In the genomic region with DNA sequence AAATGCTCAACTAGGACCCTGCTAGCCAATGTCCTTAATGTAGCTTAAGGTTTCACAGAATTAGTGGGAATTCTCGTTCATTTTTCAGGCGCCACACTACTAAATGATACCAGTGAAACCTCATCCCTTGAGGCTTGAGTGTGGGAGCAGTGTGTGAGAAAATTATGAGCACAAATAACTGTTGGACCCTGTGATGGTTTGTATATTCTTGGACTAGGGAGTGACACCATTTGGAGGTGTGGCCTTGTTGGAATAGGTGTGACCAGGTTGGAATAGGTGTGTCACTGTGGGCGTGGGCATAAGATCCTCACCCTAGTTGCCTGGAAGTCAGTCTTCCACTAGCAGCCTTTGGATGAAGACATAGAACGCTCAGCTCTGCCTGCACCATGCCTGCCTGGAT, we compare ENCODE assay signal across 8 mouse cellular contexts. TPM values are rescaled to one million over a fixed set of nuclear protein-coding genes. Genes with fewer than 3 reads are reported as not detected.
DNase-seq lines count a peak whose midpoint lies in the region; ATAC-seq and TF ChIP-seq lines count a peak whose summit lies in the region.
"Not testable (repeated sequence)": the region's sequence is repeated elsewhere in the genome, so short reads cannot be mapped to it uniquely, and the experiment has no call there.

No protein-coding gene starts in this region.

- TF ChIP-seq EP300 in liver, embryonic 14.5 days (IDR thresholded peaks at IDR 0.05; ENCODE audit: low read depth): not testable (repeated sequence)

- not testable (repeated sequence) for TF ChIP-seq CTCF in E14TG2a.4 (conservative IDR thresholded peaks at IDR 0.05; ENCODE audit: low read length); liver, embryonic 14.5 days (IDR thresholded peaks at IDR 0.05; ENCODE audit: low read depth); spleen, adult 2 months (IDR thresholded peaks at IDR 0.05; ENCODE audit: extremely low read depth, insufficient read depth, insufficient read length, insufficient replicate concordance)

- 83% methylated on average over 4 of the region's 4 CpGs for WGBS in embryonic facial prominence, embryonic 11.5 days
- WGBS in forebrain, embryonic 16.5 days: 84% methylated on average over 4 of the region's 4 CpGs
- 87% methylated on average over 4 of the region's 4 CpGs for WGBS in hindbrain, embryonic 11.5 days
- WGBS in kidney, embryonic 16.5 days: 70% methylated on average over 4 of the region's 4 CpGs
- 62% methylated on average over 4 of the region's 4 CpGs for WGBS in liver, embryonic 14.5 days (ENCODE audit: insufficient replicate concordance)
- 82% methylated on average over 4 of the region's 4 CpGs for WGBS in midbrain, embryonic 12.5 days
- WGBS in spleen, adult 2 months: 66% methylated on average over 4 of the region's 4 CpGs

- peak overlapping the region; percentile 91 for H3K4me3 ChIP-seq in E14TG2a.4 (replicated peaks; ENCODE audit: low read length)
- H3K4me3 ChIP-seq in embryonic facial prominence, embryonic 11.5 days (ENCODE audit: low read depth, low read length): peak overlapping the region; percentile 57
- peak overlapping the region; percentile 73 for H3K4me3 ChIP-seq in forebrain, embryonic 16.5 days (replicated peaks; ENCODE audit: low read length)
- H3K4me3 ChIP-seq in hindbrain, embryonic 11.5 days (ENCODE audit: low read depth, low read length): peak overlapping the region; percentile 63
- H3K4me3 ChIP-seq in kidney, embryonic 16.5 days (ENCODE audit: low read length): peak overlapping the region; percentile 77
- peak overlapping the region; percentile 51 to 76 for H3K4me3 ChIP-seq in liver, embryonic 14.5 days (ENCODE audit: insufficient read depth in 1 of 2, low read depth in 2 of 2, low read length in 2 of 2)
- peak overlapping the region; percentile 72 for H3K4me3 ChIP-seq in midbrain, embryonic 12.5 days
- H3K4me3 ChIP-seq in spleen, adult 2 months (ENCODE audit: extremely low read depth, insufficient read depth, insufficient read length): peak overlapping the region; percentile 52

- ATAC-seq in embryonic facial prominence, embryonic 11.5 days (replicated peaks; ENCODE audit: insufficient number of reproducible peaks, low FRiP score, low TSS enrichment, low read depth); forebrain, embryonic 16.5 days; kidney, embryonic 16.5 days (ENCODE audit: low FRiP score, low TSS enrichment); midbrain, embryonic 12.5 days (ENCODE audit: low FRiP score, low read depth): not testable (repeated sequence)
- peak; percentile 59; the same call in 1 of the 2 replicates for ATAC-seq in hindbrain, embryonic 11.5 days (ENCODE audit: low FRiP score)
- ATAC-seq in liver, embryonic 14.5 days (ENCODE audit: insufficient read depth): peak; percentile 22

- not testable (repeated sequence) for DNase-seq in embryonic facial prominence, embryonic 11.5 days (ENCODE audit: low spot score); hindbrain, embryonic 11.5 days (ENCODE audit: low spot score); liver, embryonic 14.5 days (ENCODE audit: low read depth in 3 of 3, low spot score in 3 of 3); spleen, adult 2 months (ENCODE audit: low read depth in 1 of 2, low spot score in 2 of 2)

- H3K36me3 ChIP-seq in E14TG2a.4 (ENCODE audit: insufficient read depth, low read length); embryonic facial prominence, embryonic 11.5 days (replicated peaks; ENCODE audit: control insufficient read depth, insufficient read depth, low read depth, low read length); forebrain, embryonic 16.5 days (ENCODE audit: control insufficient read depth, insufficient read depth); hindbrain, embryonic 11.5 days (ENCODE audit: control insufficient read depth, insufficient read depth, low read length); kidney, embryonic 16.5 days (ENCODE audit: insufficient read depth, low read length); liver, embryonic 14.5 days (replicated peaks; ENCODE audit: control insufficient read depth, insufficient read depth, low read depth); midbrain, embryonic 12.5 days; spleen, adult 2 months (ENCODE audit: control insufficient read depth, insufficient read depth, low read length): not testable (repeated sequence)

- not testable (repeated sequence) for H3K9me3 ChIP-seq in E14TG2a.4 (ENCODE audit: low read length); embryonic facial prominence, embryonic 11.5 days (replicated peaks; ENCODE audit: control insufficient read depth, low read length); forebrain, embryonic 16.5 days (ENCODE audit: control insufficient read depth, low read length); hindbrain, embryonic 11.5 days (ENCODE audit: control insufficient read depth, low read length); kidney, embryonic 16.5 days (ENCODE audit: low read length); liver, embryonic 14.5 days (ENCODE audit: control insufficient read depth, low read length); midbrain, embryonic 12.5 days

- H3K27me3 ChIP-seq in E14TG2a.4 (ENCODE audit: insufficient read depth, low read length); embryonic facial prominence, embryonic 11.5 days (ENCODE audit: control insufficient read depth, insufficient read depth, low read length); forebrain, embryonic 16.5 days (replicated peaks; ENCODE audit: control insufficient read depth, insufficient read depth, low read length); hindbrain, embryonic 11.5 days (ENCODE audit: control insufficient read depth, insufficient read depth, low read length); kidney, embryonic 16.5 days (ENCODE audit: insufficient read depth, low read length); liver, embryonic 14.5 days (ENCODE audit: control insufficient read depth, insufficient read depth, low read length); midbrain, embryonic 12.5 days; spleen, adult 2 months (ENCODE audit: control insufficient read depth, insufficient read depth, low read length): not testable (repeated sequence)

- not testable (repeated sequence) for TF ChIP-seq POLR2A in spleen, adult 2 months (IDR thresholded peaks at IDR 0.05; ENCODE audit: low read depth, low read length)

- not testable (repeated sequence) for H3K9ac ChIP-seq in embryonic facial prominence, embryonic 11.5 days (replicated peaks; ENCODE audit: low read length); hindbrain, embryonic 11.5 days (ENCODE audit: low read depth, low read length)
- peak overlapping the region; percentile 71 for H3K9ac ChIP-seq in forebrain, embryonic 16.5 days (replicated peaks; ENCODE audit: low read depth, low read length)
- peak overlapping the region; percentile 35 for H3K9ac ChIP-seq in kidney, embryonic 16.5 days (replicated peaks; ENCODE audit: low read length)
- H3K9ac ChIP-seq in liver, embryonic 14.5 days (replicated peaks): peak overlapping the region; percentile 14; the same call in 1 of the 2 replicates
- H3K9ac ChIP-seq in midbrain, embryonic 12.5 days (replicated peaks): 0 out of 2 replicates have a peak overlapping the region, but pooled peaks have one; percentile 34

- peaks cover 38% of the 10 kb centered on the region for H3K4me1 ChIP-seq in E14TG2a.4 (replicated peaks; ENCODE audit: low read depth, low read length)
- H3K4me1 ChIP-seq in embryonic facial prominence, embryonic 11.5 days (ENCODE audit: control insufficient read depth, insufficient read depth, low read length); forebrain, embryonic 16.5 days (replicated peaks; ENCODE audit: control insufficient read depth, insufficient read depth, low read length); hindbrain, embryonic 11.5 days (replicated peaks; ENCODE audit: control insufficient read depth, insufficient read depth, low read length); midbrain, embryonic 12.5 days: not testable (repeated sequence)
- peaks cover 15% of the 10 kb centered on the region; the same call in 1 of the 2 replicates for H3K4me1 ChIP-seq in kidney, embryonic 16.5 days (ENCODE audit: insufficient read depth, low read length)
- peaks cover 0 to 29% of the 10 kb centered on the region in 2 experiments for H3K4me1 ChIP-seq in liver, embryonic 14.5 days (replicated peaks; ENCODE audit: control insufficient read depth in 2 of 2, insufficient read depth in 2 of 2, low read length in 1 of 2)
- H3K4me1 ChIP-seq in spleen, adult 2 months (ENCODE audit: control insufficient read depth, insufficient read depth, insufficient read length): peaks cover 11% of the 10 kb centered on the region; the same call in 1 of the 2 replicates

- H3K27ac ChIP-seq in embryonic facial prominence, embryonic 11.5 days (replicated peaks; ENCODE audit: low read depth, low read length); forebrain, embryonic 16.5 days (ENCODE audit: low read length); hindbrain, embryonic 11.5 days (ENCODE audit: low read depth, low read length); kidney, embryonic 16.5 days (ENCODE audit: low read length); liver, embryonic 14.5 days; midbrain, embryonic 12.5 days (replicated peaks); spleen, adult 2 months (ENCODE audit: insufficient read depth, low read length): not testable (repeated sequence)

- peak overlapping the region; percentile 43 for H3K4me2 ChIP-seq in embryonic facial prominence, embryonic 11.5 days (ENCODE audit: low read depth, low read length)
- peak overlapping the region; percentile 82 for H3K4me2 ChIP-seq in forebrain, embryonic 16.5 days (ENCODE audit: low read length)
- peak overlapping the region; percentile 55 for H3K4me2 ChIP-seq in hindbrain, embryonic 11.5 days (replicated peaks; ENCODE audit: low read depth, low read length)
- H3K4me2 ChIP-seq in kidney, embryonic 16.5 days (replicated peaks; ENCODE audit: low read depth, low read length): peak overlapping the region; percentile 57
- H3K4me2 ChIP-seq in liver, embryonic 14.5 days (ENCODE audit: low read depth): peak overlapping the region; percentile 80
- H3K4me2 ChIP-seq in midbrain, embryonic 12.5 days (replicated peaks): peak overlapping the region; percentile 56

RNA-seq across cellular contexts. Expression of a gene that starts 0.4 kb away (rescaled TPM):
- 7.6 and 10.0 TPM in 2 replicates for polyA plus RNA-seq in embryonic facial prominence, embryonic 11.5 days (2014; fragmentation: Nextera tagmentation; extraction: Ambion mirVana)
- 1.9 and 2.5 TPM in 2 replicates for polyA plus RNA-seq in forebrain, embryonic 16.5 days (2015; fragmentation: Nextera tagmentation; extraction: Ambion mirVana)
- 5.8 and 6.1 TPM in 2 replicates for polyA plus RNA-seq in hindbrain, embryonic 11.5 days (2014; fragmentation: Nextera tagmentation; extraction: Ambion mirVana)
- 11.8 and 12.1 TPM in 2 replicates for polyA plus RNA-seq in kidney, embryonic 16.5 days (2015; fragmentation: Nextera tagmentation; extraction: Ambion mirVana)
- 2.4 and 3.2 TPM in 2 replicates for polyA plus RNA-seq in liver, embryonic 14.5 days (2012; rRNA removed)
- 9.2 and 9.7 TPM in 2 replicates for polyA plus RNA-seq in liver, embryonic 14.5 days (2014; fragmentation: Nextera tagmentation; extraction: Ambion mirVana)
- 4.8 and 5.0 TPM in 2 replicates for polyA plus RNA-seq in midbrain, embryonic 12.5 days (2016; fragmentation: Nextera tagmentation; extraction: Ambion mirVana)
- 5.5 and 5.7 TPM in 2 replicates for polyA plus RNA-seq in spleen, adult 2 months (2012; rRNA removed)

RNA-seq across cellular contexts. Expression of a gene that starts 29.0 kb away (rescaled TPM):
- polyA plus RNA-seq in embryonic facial prominence, embryonic 11.5 days (2014; fragmentation: Nextera tagmentation; extraction: Ambion mirVana): 0.11 and 0.18 TPM in 2 replicates
- polyA plus RNA-seq in forebrain, embryonic 16.5 days (2015; fragmentation: Nextera tagmentation; extraction: Ambion mirVana): 0.10 TPM in 1 of 2 replicates, not detected in the other
- 0.14 and 0.15 TPM in 2 replicates for polyA plus RNA-seq in hindbrain, embryonic 11.5 days (2014; fragmentation: Nextera tagmentation; extraction: Ambion mirVana)
- 0.15 and 0.22 TPM in 2 replicates for polyA plus RNA-seq in kidney, embryonic 16.5 days (2015; fragmentation: Nextera tagmentation; extraction: Ambion mirVana)
- polyA plus RNA-seq in liver, embryonic 14.5 days (2012; rRNA removed): 0.01 TPM in 1 of 2 replicates, not detected in the other
- not detected in 2 replicates for polyA plus RNA-seq in liver, embryonic 14.5 days (2014; fragmentation: Nextera tagmentation; extraction: Ambion mirVana)
- polyA plus RNA-seq in midbrain, embryonic 12.5 days (2016; fragmentation: Nextera tagmentation; extraction: Ambion mirVana): 0.10 and 0.12 TPM in 2 replicates
- not detected in 2 replicates for polyA plus RNA-seq in spleen, adult 2 months (2012; rRNA removed)
